Mouse (Mus musculus) effector memory CD4-positive, alpha-beta T cell, adult 5 months (primary cell): Measurements from ENCODE around the gene Slc2a13. TPM values are rescaled to one million over a fixed set of nuclear protein-coding genes. Genes with fewer than 3 reads are reported as not detected.

ENCODE experiments used
- polyA plus RNA-seq: library from polyadenylated mRNA; unstranded; fragments of 100-300 nt; shearing (Covaris generic); gene quantifications from one replicate; pipeline ENCODE4 v1.2.1, GENCODE M21; 2017

Slc2a13 gene
- polyA plus RNA-seq = 0.61 TPM

DNA sequence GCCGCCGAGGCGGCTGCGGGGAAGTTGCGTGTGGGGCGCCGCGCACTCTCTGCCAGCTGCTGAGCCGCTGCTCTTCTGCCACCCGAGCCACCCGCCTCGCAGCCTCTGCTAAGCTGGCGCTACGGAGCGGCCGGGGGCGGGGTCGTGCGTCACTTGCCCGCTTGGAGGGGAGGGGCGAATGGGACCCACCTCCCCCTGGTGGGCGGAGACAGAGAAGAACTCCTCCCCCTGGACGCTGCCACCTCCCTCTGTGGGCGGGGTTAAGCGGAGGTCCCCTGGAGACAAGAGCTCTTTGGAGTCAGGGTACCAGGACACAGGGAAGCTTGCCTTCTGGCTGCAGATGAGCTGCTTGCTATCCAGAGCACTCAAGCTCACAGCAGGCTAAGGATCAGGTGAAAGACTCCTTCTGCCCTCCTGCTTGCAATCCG lies at the start of gene Slc2a13:
Slc2a13 (minus strand) TSS at position 151 of the 428 bp plus-strand sequence.

Other genes with a start within 250 kb of the Slc2a13 start
- 7.6 TPM for gene Lrrk2, start 99.9 kb upstream of the Slc2a13 start, polyA plus RNA-seq